Mouse (Mus musculus): ENCODE data around the gene Ogdhl. TPM values are rescaled to one million over a fixed set of nuclear protein-coding genes. Genes with fewer than 3 reads are reported as not detected.

Gene Ogdhl
- total RNA-seq, 1 experiment from 2014 or later: not detected

GRCm38 (mm10) chr14:32364359-32364758 is 42.5 kb downstream of the Ogdhl start:
- ATAC-seq (replicated peaks in 1 of 2; ENCODE audit: insufficient read depth in 1 of 2, low FRiP score in 2 of 2, low TSS enrichment in 1 of 2, low read depth in 1 of 2, poor library complexity in 2 of 2, severe bottlenecking in 2 of 2): no peak

- ATAC-seq (replicated peaks in 1 of 2; ENCODE audit: insufficient read depth in 1 of 2, low FRiP score in 2 of 2, low TSS enrichment in 1 of 2, low read depth in 1 of 2, poor library complexity in 2 of 2, severe bottlenecking in 2 of 2): no peak
Measured at GRCm38 (mm10) chr14:32369756-32370155, 47.9 kb downstream of the Ogdhl start.

- no peak for ATAC-seq (replicated peaks in 1 of 2; ENCODE audit: insufficient read depth in 1 of 2, low FRiP score in 2 of 2, low TSS enrichment in 1 of 2, low read depth in 1 of 2, poor library complexity in 2 of 2, severe bottlenecking in 2 of 2)
Measured at GRCm38 (mm10) chr14:32372510-32372909, 50.7 kb downstream of the Ogdhl start.

- no peak for ATAC-seq (replicated peaks in 1 of 2; ENCODE audit: insufficient read depth in 1 of 2, low FRiP score in 2 of 2, low TSS enrichment in 1 of 2, low read depth in 1 of 2, poor library complexity in 2 of 2, severe bottlenecking in 2 of 2)
Measured at GRCm38 (mm10) chr14:32379395-32380098, 57.7 kb downstream of the Ogdhl start.

- ATAC-seq (replicated peaks in 1 of 2; ENCODE audit: insufficient read depth in 1 of 2, low FRiP score in 2 of 2, low TSS enrichment in 1 of 2, low read depth in 1 of 2, poor library complexity in 2 of 2, severe bottlenecking in 2 of 2): no peak
Measured at GRCm38 (mm10) chr14:32380099-32380480, 58.3 kb downstream of the Ogdhl start.

- ATAC-seq (replicated peaks in 1 of 2; ENCODE audit: insufficient read depth in 1 of 2, low FRiP score in 2 of 2, low TSS enrichment in 1 of 2, low read depth in 1 of 2, poor library complexity in 2 of 2, severe bottlenecking in 2 of 2): no peak
Measured at GRCm38 (mm10) chr14:32381066-32381465, 59.2 kb downstream of the Ogdhl start.

- ATAC-seq (replicated peaks in 1 of 2; ENCODE audit: insufficient read depth in 1 of 2, low FRiP score in 2 of 2, low TSS enrichment in 1 of 2, low read depth in 1 of 2, poor library complexity in 2 of 2, severe bottlenecking in 2 of 2): no peak
Measured at GRCm38 (mm10) chr14:32381619-32382018, 59.8 kb downstream of the Ogdhl start.

GRCm38 (mm10) chr14:32388196-32388595 is 66.4 kb downstream of the Ogdhl start, which contains the start of gene 1700024G13Rik:
Gene 1700024G13Rik (minus strand): TSS chr14:32388391.
- peak; percentile 42; a peak in 1 of 4 replicates for ATAC-seq (replicated peaks in 1 of 2; ENCODE audit: insufficient read depth in 1 of 2, low FRiP score in 2 of 2, low TSS enrichment in 1 of 2, low read depth in 1 of 2, poor library complexity in 2 of 2, severe bottlenecking in 2 of 2)

Other genes with a start within 250 kb of the Ogdhl start
- gene Oxnad1, start 236.6 kb upstream of the Ogdhl start, total RNA-seq (2017): 35.1 and 39.9 TPM in 2 replicates
- gene Dph3, start 236.3 kb upstream of the Ogdhl start, total RNA-seq (2017): 36.6 and 65.5 TPM in 2 replicates
- not detected in 2 replicates for gene Msmb, start 180.0 kb upstream of the Ogdhl start, total RNA-seq (2017)
- 148 and 203 TPM in 2 replicates for gene Ncoa4, start 162.2 kb upstream of the Ogdhl start, total RNA-seq (2017)
- 98.9 and 133 TPM in 2 replicates for gene Timm23, start 120.1 kb upstream of the Ogdhl start, total RNA-seq (2017)
- 119 and 125 TPM in 2 replicates for gene Parg, start 120.1 kb upstream of the Ogdhl start, total RNA-seq (2017)
- gene 1700024G13Rik, start 66.4 kb downstream of the Ogdhl start, total RNA-seq (2017): not detected in 2 replicates
- not detected in 2 replicates for gene Slc18a3, start 142.8 kb downstream of the Ogdhl start, total RNA-seq (2017)
- not detected in 2 replicates for gene Chat, start 144.0 kb downstream of the Ogdhl start, total RNA-seq (2017)
- 29.1 and 31.3 TPM in 2 replicates for gene Ercc6, start 191.5 kb downstream of the Ogdhl start, total RNA-seq (2017)